Mouse (Mus musculus) adrenal gland, adult 18-20 months (tissue): ENCODE data around the gene Lilr4b. TPM values are rescaled to one million over a fixed set of nuclear protein-coding genes. Genes with fewer than 3 reads are reported as not detected.
"Not testable (repeated sequence)": the region's sequence is repeated elsewhere in the genome, so short reads cannot be mapped to it uniquely, and the experiment has no call there.

ENCODE experiments used
- DNase-seq, 2 experiments: peaks; one replicate each; pipeline ENCODE4 v3.0.0; 2021 to 2022; ENCODE audit warnings: low spot score in 2 of 2
- long read RNA-seq, 2 experiments: library from polyadenylated mRNA; stranded (forward); transcript quantifications; one replicate each; pipeline ENCODE4 v2.0.0; 2021
- total RNA-seq, 2 experiments: library from RNA; stranded (reverse); gene quantifications; 1 replicate in 1 of 2; 2 replicates in 1 of 2; pipeline ENCODE4 v1.2.3; 2021

Gene Lilr4b
- 1 to 10 TPM; 3.7 to 7.0 TPM for total RNA-seq
- long read RNA-seq, experiment 1, result 0 reads
- long read RNA-seq, experiment 2, partial matches to known transcripts, result 0 of 3 reads
- long read RNA-seq, experiment 2, other reads (novel, unspliced or antisense), result 3 of 3 reads

- not testable (repeated sequence) for DNase-seq
These were observed at the start of gene Lilr4b, which contains the start of gene Gm49339 for GRCm38 (mm10) chr10:51480397-51480796. Lilr4b (plus strand) TSS chr10:51480632. Gm49339 (plus strand) TSS chr10:51480612.

- DNase-seq, result no peak
These were observed 47.5 kb upstream of the Lilr4b start for GRCm38 (mm10) chr10:51432940-51433339.

GRCm38 (mm10) chr10:51435684-51436083 is 44.7 kb upstream of the Lilr4b start:
- no peak for DNase-seq

DNA sequence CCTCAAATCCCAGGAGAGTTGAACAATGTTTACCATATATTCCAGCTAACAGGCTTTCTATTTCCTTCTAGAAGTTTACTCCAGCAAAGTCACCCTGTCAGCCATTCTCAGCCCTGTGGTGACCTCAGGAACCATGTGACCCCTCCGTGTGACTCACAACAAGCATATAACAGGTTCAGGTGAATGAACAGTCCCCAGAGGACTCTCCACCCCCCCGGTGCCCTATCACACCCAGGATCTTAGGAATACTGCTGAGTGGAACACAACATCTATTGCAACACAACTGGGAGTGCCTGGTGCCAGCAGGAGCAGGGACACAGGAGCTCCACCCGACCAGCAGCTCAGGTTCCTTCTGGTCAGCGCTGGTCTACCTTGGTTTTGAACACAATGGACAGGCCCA is 28.8 kb upstream of the Lilr4b start:
- DNase-seq, result no peak

DNA sequence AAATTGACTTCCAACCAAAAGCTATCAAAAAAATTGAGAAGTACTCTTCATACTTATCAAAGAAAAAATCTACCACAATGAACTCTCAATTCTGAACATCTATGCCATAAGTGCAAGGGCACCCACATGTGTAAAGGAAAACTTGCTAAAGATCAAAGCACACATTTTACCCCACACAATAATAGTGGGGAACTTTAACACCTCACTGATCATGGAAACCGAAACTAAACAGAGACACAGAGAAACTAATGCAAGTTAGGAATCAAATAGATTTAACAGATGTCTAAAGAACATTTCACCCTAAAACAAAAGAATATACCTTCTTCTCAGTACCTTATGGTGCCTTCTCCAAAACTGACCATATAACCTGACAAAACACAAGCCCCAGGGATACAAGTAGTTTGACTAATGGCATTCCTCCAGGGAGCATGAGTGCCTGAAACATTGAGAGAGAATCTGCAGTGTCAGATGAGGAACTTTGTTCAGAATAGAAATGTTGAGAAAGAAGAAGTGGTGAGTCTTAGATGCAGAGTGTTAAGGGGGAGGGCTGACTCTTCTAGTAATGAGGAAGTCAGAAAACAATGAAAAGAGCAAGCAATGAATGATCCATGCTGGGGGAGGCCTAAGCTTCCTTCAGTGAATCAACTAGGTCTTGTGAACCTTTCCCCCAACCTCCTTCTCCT is 26.7 kb upstream of the Lilr4b start:
- DNase-seq, result no peak

GRCm38 (mm10) chr10:51454365-51454764 is 26.1 kb upstream of the Lilr4b start:
- DNase-seq, result no peak

- no peak for DNase-seq
These were observed 24.7 kb upstream of the Lilr4b start for GRCm38 (mm10) chr10:51455762-51456161.

DNA sequence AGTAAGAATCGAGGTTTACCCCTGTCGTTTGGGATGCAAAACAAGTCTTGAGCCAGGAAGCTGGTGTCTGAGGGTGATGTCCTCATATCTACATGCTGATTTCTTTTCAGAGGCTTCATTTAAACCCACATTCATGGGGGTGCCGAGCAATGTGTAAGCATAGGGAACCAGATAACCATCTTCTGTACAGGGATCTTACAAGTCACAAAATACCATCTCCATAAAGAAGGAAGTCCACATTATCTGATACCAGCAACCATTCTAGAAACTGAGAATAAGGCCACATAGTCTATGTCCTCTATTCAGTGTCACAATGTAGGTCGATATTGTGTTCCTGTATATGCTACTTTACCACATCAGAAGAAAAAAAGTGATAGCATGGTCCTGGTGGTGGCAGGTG is 24.1 kb upstream of the Lilr4b start:
- DNase-seq, result no peak

DNA sequence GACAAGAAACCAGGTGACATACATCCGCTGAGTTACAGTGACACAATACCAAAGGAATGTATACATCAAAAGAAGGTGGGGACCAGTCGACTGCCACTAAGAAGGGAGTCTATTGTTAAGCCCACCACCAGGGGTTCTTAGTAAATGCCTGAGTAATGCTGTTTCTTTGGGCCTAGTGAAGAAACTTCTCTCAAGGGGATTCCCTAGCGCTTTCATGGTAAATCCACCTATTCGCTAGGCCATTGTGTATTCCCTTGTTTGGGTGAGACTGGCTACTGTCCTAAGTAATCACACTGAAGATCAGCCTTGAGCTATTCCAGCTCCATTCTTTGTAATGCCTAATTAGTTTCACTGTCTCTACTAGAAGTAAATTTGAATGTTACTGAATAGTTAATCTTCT is 16.6 kb upstream of the Lilr4b start:
- DNase-seq, result not testable (repeated sequence)

DNA sequence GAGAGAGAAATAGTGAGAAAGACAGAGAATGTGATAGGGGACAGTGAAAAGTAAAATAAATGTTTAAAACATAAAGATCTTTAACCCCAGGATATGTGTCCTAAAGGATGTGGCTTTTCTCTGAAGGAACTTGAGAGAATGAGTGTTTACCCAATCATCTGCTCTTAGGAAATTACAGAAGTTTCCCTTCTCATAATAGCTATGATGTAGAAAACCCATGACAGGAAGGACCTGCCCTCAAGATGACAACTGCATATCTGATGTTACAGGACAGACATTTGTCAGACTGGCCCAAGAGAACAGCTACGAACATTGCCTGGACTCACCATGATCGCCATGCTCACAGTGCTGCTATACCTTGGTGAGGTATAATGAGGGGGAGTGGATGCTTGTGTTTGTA is 10.3 kb downstream of the Lilr4b start, which contains the start of gene Lilrb4a:
TSS of gene Lilrb4a (plus strand) at position 266 of the 400 bp plus-strand sequence.
- DNase-seq, result not testable (repeated sequence)

GRCm38 (mm10) chr10:51520021-51520420 is 39.6 kb downstream of the Lilr4b start:
- no peak for DNase-seq

- no peak for DNase-seq
These were observed 41.0 kb downstream of the Lilr4b start for GRCm38 (mm10) chr10:51521453-51521852.

DNA sequence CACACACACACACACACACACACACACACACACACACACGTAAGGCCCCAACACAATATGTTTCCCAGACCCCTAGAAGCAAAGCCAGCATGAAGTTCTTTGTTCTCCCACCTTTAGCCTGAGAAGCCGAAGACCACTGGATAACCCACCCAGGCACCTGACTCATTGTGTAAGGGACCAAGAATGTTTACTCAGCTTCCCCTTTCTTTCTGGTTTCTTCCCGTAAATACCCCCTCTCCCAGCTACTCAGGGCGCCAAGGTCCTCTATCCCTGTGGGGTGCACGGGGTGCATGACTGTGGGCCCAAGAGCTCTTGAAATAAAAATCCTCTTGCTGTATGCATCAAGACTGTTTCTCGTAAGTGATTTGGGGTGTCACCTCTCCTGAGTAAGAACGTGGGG is 45.7 kb downstream of the Lilr4b start:
- DNase-seq, result no peak

GRCm38 (mm10) chr10:51526633-51527032 is 46.2 kb downstream of the Lilr4b start:
- DNase-seq, result no peak

DNA sequence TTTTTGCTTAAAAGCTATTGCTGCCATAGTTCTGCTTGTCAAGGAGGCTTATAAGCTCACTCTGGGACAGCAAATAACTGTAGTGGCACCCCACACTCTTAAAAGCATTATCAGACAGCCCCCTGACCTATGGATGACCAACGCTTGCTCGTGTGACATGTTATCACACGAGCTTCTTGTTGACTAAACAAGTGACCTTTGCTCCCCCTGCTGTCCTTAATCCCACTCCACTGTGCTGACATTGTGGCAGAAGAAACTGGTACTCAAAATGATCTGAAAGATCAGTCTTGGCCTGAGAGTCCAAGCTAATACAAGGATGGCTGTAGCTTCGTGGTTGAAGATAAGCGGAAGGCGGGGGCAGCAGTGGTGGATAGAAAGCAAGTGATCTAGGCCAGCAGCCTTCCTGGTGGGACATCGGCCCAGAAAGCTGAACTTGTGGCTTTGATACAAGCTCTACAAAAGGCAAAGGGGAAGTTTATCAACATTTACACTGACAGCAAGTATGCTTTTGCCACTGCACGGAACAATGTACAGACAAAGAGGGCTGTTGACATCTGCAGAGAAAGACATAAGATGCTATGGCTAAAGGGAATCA is 48.5 kb downstream of the Lilr4b start:
- DNase-seq, result no peak

DNA sequence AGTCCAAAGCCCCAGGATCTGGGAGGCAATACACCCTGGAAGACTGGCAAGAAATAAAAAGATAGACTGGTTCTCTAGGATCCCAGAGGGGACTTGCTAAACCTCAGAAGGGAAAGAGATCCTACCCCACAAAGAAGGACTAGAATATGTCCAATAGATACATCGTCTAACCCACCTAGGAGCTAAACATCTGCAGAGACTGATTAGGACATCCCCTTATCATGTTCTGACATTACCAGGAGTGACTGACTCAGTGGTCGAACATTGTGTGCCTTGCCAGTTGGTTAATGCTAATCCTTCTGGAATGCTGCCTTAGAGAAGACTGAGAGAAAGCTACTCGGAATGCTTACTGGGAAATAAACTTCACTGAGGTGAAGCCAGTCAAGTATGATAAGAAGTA is 49.1 kb downstream of the Lilr4b start:
- DNase-seq, result no peak

DNA sequence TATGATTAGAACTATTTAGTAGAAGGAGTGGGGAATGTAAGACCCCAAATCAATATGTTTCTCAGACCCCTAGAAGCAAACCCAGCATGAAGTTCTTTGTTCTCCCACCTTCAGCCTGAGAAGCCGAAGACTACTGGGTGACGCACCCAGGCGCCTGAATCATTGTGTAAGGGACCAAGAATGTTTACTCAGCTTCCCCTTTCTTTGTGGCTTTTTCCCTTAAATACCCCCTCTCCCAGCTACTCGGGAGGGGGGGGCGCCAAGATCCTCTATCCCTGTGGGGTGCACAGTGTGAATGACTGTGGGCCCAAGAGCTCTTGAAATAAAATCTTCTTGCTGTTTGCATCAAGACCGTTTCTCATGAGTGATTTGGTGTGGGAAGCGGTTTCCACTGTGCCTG is 50.4 kb downstream of the Lilr4b start:
- no peak for DNase-seq

Other genes starting within 250 kb of the Lilr4b start
- 1 to 10 TPM; 1.7 to 5.1 TPM for gene Gm49339, start within 50 bp of the Lilr4b start, total RNA-seq
- gene Lilrb4a, start 10.3 kb downstream of the Lilr4b start, total RNA-seq, result 1 to 10 TPM; 4.0 to 4.9 TPM
- gene Fam162b, start 109.9 kb downstream of the Lilr4b start, total RNA-seq, result not detected
- not detected for gene Gprc6a, start 150.8 kb downstream of the Lilr4b start, total RNA-seq
- gene Rfx6, start 197.1 kb downstream of the Lilr4b start, total RNA-seq, result not detected